Mouse (Mus musculus) limb, embryonic 14.5 days (tissue): ENCODE data around the gene Dock6. TPM values are rescaled to one million over a fixed set of nuclear protein-coding genes. Genes with fewer than 3 reads are reported as not detected.
"Not testable (repeated sequence)": the region's sequence is repeated elsewhere in the genome, so short reads cannot be mapped to it uniquely, and the experiment has no call there.

Experiments
- ATAC-seq: fragments of 200-750 bp; cut with Nextera tagmentation; 2 replicates; pipeline ENCODE4 v1.8.0; 2017; ENCODE audit warnings: low read depth, moderate number of reproducible peaks, moderate TSS enrichment; ENCODE audit not compliant: low FRiP score
- DNase-seq: peaks from one replicate; pipeline ENCODE4 v3.0.0-alpha.2; 2015; ENCODE audit warnings: low spot score
- H3K27ac ChIP-seq: fragments of 300-500 bp; sonication (generic); replicated peaks from 2 replicates; pipeline ENCODE4 v1.5.1; 2014; ENCODE audit warnings: low read depth, mild to moderate bottlenecking, low read length, moderate library complexity, mixed read lengths
- H3K27me3 ChIP-seq: fragments of 300-500 bp; sonication (generic); 2 replicates; pipeline ENCODE4 v1.6.1; 2014; ENCODE audit warnings: low read length, mixed read lengths; ENCODE audit not compliant: control insufficient read depth, insufficient read depth
- H3K36me3 ChIP-seq: fragments of 300-500 bp; sonication (generic); 2 replicates; pipeline ENCODE4 v1.6.1; 2014; ENCODE audit warnings: mild to moderate bottlenecking, low read length, moderate library complexity, mixed read lengths; ENCODE audit not compliant: control insufficient read depth, insufficient read depth
- H3K4me1 ChIP-seq: fragments of 300-500 bp; sonication (generic); 2 replicates; pipeline ENCODE4 v1.6.1; 2014; ENCODE audit warnings: antibody characterized with exemption, low read length, mixed read lengths; ENCODE audit not compliant: control insufficient read depth, insufficient read depth
- H3K4me2 ChIP-seq: fragments of 300-500 bp; sonication (generic); replicated peaks from 2 replicates; pipeline ENCODE4 v1.6.1; 2014; ENCODE audit warnings: low read depth, mild to moderate bottlenecking, low read length, moderate library complexity; ENCODE audit not compliant: severe bottlenecking
- H3K4me3 ChIP-seq: fragments of 300-500 bp; sonication (generic); replicated peaks from 2 replicates; pipeline ENCODE4 v1.5.1; 2014; ENCODE audit warnings: low read length
- H3K9ac ChIP-seq: fragments of 300-500 bp; sonication (generic); 2 replicates; pipeline ENCODE4 v1.6.1; 2014; ENCODE audit warnings: mild to moderate bottlenecking, low read depth, low read length, moderate library complexity; ENCODE audit not compliant: severe bottlenecking
- H3K9me3 ChIP-seq: fragments of 300-500 bp; sonication (generic); 2 replicates; pipeline ENCODE4 v1.6.1; 2016; ENCODE audit warnings: low read length; ENCODE audit not compliant: control insufficient read depth
- POLR2A ChIP-seq: fragments of 200-500 bp; IDR thresholded peaks from 2 replicates; pipeline ENCODE4 v1.8.0; 2012; ENCODE audit warnings: inconsistent platforms, mild to moderate bottlenecking, moderate library complexity, borderline replicate concordance; ENCODE audit not compliant: insufficient read depth, insufficient read length; ENCODE audit errors: extremely low read depth
- WGBS: fragments of 180-500 bp; shearing (Covaris S2); extraction: QIAGEN DNeasy Blood & Tissue Kit; methylation state at CpG from one replicate; pipeline ENCODE4 v1.1.7; 2014; 5-methylcytosine and 5-hydroxymethylcytosine counted together
- polyA plus RNA-seq, 2 experiments: library from polyadenylated mRNA; depleted of rRNA in 1 of 2; stranded (reverse) in 1 of 2; unstranded in 1 of 2; fragments of >200 nt; fragmentation: Nextera tagmentation in 1 of 2; extraction: Ambion mirVana in 1 of 2; gene quantifications; 2 replicates each; pipeline versions ENCODE4 v1.2.1 to v1.2.3; 2012 to 2014

Dock6 gene
- polyA plus RNA-seq, 2 experiments: 31.6 to 155 TPM

DNA sequence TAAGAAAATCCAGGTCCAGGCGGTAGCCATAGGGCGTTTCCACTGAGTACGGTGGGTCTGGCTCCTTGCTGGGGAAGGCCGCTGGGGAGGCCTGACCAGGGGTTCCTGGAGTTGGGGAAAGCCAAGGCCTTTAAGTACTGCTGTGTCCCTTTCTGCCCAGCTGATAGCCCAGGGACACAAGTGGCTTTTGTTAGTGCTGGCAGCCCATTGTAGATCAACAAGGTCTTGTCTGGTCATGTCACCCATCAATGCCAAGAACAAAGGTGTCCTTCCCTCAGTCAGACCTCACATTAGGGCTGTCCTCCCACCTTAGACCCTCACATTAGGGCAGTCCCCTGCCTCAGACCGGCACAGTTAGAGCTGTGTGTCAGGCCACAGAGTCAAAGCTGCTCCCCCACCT lies 56.9 kb downstream of the Dock6 start:
- Histone ChIP-seq H3K27ac (no peak overlapping the region), H3K9me3 (no peaks in the 10 kb centered on the region), H3K36me3 (peaks cover 57% of the 10 kb centered on the region), H3K4me3 (peak overlapping the region; percentile 8; the same call in 1 of the 2 replicates), H3K4me2 (peak overlapping the region; percentile 63), H3K9ac (0 out of 2 replicates have a peak overlapping the region, but pooled peaks have one; percentile 43), H3K4me1 (peaks cover 18% of the 10 kb centered on the region), H3K27me3 (no peaks in the 10 kb centered on the region)
- ATAC-seq: no peak
- 76% methylated on average over 5 of the region's 5 CpGs for WGBS
- DNase-seq: no peak
- no peak for TF ChIP-seq POLR2A

DNA sequence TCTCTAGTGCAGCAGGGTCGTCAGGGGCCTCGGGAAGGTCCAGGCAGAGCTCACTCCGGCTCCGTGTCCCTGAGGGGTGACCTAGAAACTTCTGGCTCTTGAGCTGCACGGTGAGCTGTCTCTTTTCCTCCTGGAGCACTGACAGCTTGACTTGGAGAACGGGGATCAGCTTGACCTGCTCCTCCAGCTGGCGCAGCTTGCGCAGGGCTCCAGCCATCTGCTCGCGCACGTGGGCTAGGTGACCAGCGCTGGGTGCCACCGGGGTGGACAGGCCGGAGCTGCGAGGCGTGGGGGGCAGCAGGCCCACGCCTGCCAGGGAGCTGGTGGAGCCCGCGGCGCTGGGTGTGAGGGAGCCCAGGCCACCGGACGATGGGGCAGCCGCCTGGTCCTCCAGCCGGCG lies 57.5 kb downstream of the Dock6 start:
- Histone ChIP-seq H3K4me2 (no peak overlapping the region), H3K27me3 (no peaks in the 10 kb centered on the region), H3K27ac (no peak overlapping the region), H3K4me3 (no peak overlapping the region), H3K9me3 (no peaks in the 10 kb centered on the region), H3K9ac (no peak overlapping the region), H3K36me3 (peaks cover 61% of the 10 kb centered on the region), H3K4me1 (peaks cover 18% of the 10 kb centered on the region)
- ATAC-seq (no peak), DNase-seq (no peak)
- no peak for TF ChIP-seq POLR2A
- 97% methylated on average over 21 of the region's 25 CpGs for whole genome bisulfite sequencing

DNA sequence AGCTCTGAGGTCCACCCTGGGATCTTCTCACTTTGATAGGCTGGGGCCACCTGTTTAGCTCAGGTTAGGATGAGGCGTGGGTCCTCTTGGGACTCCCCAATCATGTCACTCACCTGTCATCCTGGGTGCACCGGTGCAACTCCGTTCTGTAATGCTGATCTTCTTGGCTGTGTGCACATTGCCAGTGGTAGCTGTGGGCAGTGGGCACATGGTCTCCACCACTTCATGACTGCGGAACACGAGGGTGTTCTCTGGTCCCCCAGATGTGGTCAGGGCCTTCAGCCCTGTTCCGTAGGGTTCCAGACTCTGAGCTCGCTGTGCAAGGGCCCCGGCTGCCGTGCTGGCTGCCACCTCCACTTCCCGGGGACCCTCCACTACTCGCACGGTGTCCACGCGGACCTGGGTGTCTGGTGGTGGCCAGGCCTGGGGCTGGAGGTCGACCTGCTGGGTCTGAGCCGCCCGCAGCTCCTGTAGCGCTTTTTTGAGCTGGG lies 58.0 kb downstream of the Dock6 start:
- Histone ChIP-seq H3K27me3 (no peaks in the 10 kb centered on the region), H3K27ac (no peak overlapping the region), H3K9ac (no peak overlapping the region), H3K4me2 (no peak overlapping the region), H3K4me1 (peaks cover 18% of the 10 kb centered on the region), H3K36me3 (peaks cover 64% of the 10 kb centered on the region), H3K9me3 (no peaks in the 10 kb centered on the region), H3K4me3 (no peak overlapping the region)
- TF ChIP-seq POLR2A: no peak
- DNase-seq: no peak
- ATAC-seq: no peak
- 95% methylated on average over 16 of the region's 18 CpGs for WGBS

DNA sequence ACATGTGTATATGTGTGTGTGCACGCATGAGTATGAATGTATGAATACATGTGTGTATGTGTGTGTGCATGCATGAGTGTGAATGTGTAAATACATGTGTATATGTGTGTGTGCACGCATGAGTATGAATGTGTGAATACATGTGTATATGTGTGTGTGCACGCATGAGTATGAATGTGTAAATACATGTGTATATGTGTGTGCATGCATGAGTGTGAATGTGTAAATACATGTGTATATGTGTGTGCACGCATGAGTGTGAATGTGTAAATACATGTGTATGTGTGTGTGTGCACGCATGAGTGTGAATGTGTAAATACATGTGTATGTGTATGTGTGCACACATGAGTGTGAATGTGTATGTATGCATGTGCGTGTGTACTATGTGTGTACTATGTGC lies 58.9 kb downstream of the Dock6 start:
- not testable (repeated sequence) for H3K27ac ChIP-seq, ATAC-seq, DNase-seq, H3K9ac ChIP-seq, H3K9me3 ChIP-seq, H3K4me2 ChIP-seq, H3K4me3 ChIP-seq, H3K27me3 ChIP-seq
- Histone ChIP-seq H3K36me3 (peaks cover 73% of the 10 kb centered on the region), H3K4me1 (peaks cover 18% of the 10 kb centered on the region)
- 96% methylated on average over 6 of the region's 6 CpGs for WGBS

GRCm38 (mm10) chr9:21792644-21793043 lies 59.8 kb downstream of the Dock6 start:
- Histone ChIP-seq H3K4me1 (peaks cover 24% of the 10 kb centered on the region), H3K36me3 (peaks cover 81% of the 10 kb centered on the region), H3K9ac (no peak overlapping the region), H3K27ac (no peak overlapping the region), H3K4me3 (no peak overlapping the region), H3K9me3 (no peaks in the 10 kb centered on the region), H3K4me2 (no peak overlapping the region), H3K27me3 (no peaks in the 10 kb centered on the region)
- TF ChIP-seq POLR2A: no peak
- 0 out of 2 replicates have a peak, but pooled peaks have one; percentile 12 for ATAC-seq
- WGBS: 54% methylated on average over 8 of the region's 8 CpGs
- DNase-seq: peak; percentile 65

DNA sequence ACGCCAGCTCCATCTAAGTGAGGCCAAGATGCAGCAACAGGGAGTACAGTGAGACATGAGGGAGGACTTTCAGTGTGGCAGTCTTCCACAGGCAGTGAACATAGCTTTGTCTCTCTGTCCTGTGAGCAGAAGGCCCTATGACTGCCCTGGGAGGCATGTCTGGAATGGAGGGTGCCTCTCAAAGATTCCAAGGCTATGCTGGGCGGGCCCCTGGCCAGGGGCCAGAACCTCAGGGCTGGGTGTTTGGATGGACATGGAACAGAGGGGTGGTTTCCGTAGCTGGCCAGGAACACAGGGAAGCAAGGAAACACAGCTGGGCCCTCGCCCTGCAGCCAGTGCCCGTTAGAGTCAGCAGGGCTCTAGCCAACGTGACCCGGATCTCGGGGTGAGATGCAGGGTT lies 60.6 kb downstream of the Dock6 start:
- no peak overlapping the region for H3K27ac ChIP-seq
- 82% methylated on average over 8 of the region's 8 CpGs for whole genome bisulfite sequencing
- no peaks in the 10 kb centered on the region for H3K27me3 ChIP-seq
- no peak overlapping the region for H3K9ac ChIP-seq
- H3K4me3 ChIP-seq: no peak overlapping the region
- no peaks in the 10 kb centered on the region for H3K9me3 ChIP-seq
- H3K36me3 ChIP-seq: peaks cover 88% of the 10 kb centered on the region
- no peak overlapping the region for H3K4me2 ChIP-seq
- no peak for TF ChIP-seq POLR2A
- peaks cover 21% of the 10 kb centered on the region for H3K4me1 ChIP-seq
- no peak for ATAC-seq
- DNase-seq: no peak
